Mouse (Mus musculus) midbrain, postnatal 0 days (tissue): ENCODE data around the gene Cntrl. TPM values are rescaled to one million over a fixed set of nuclear protein-coding genes. Genes with fewer than 3 reads are reported as not detected.
A peak's percentile ranks its signal among the peaks of the same experiment; 100 is the strongest.

Experiments
- ATAC-seq: fragments of 200-750 bp; cut with Nextera tagmentation; 2 replicates; pipeline ENCODE4 v1.8.0; 2017; ENCODE audit warnings: moderate number of reproducible peaks, mild to moderate bottlenecking, moderate TSS enrichment, moderate library complexity; ENCODE audit not compliant: low FRiP score
- DNase-seq: peaks from one replicate; pipeline ENCODE4 v3.0.0-alpha.2; 2015; ENCODE audit warnings: low spot score
- H3K27ac ChIP-seq: fragments of 300-500 bp; sonication (generic); 2 replicates; pipeline ENCODE4 v1.5.1; 2014; ENCODE audit warnings: low read depth, mild to moderate bottlenecking, low read length, mixed read lengths
- H3K27me3 ChIP-seq: fragments of 300-500 bp; sonication (generic); 2 replicates; pipeline ENCODE4 v1.6.1; 2014; ENCODE audit warnings: low read length, control low read depth, mixed read lengths; ENCODE audit not compliant: insufficient read depth
- H3K36me3 ChIP-seq: fragments of 300-500 bp; sonication (generic); 2 replicates; pipeline ENCODE4 v1.6.1; 2014; ENCODE audit warnings: low read length, control low read depth, mixed read lengths; ENCODE audit not compliant: insufficient read depth
- H3K4me1 ChIP-seq: fragments of 300-500 bp; sonication (generic); 2 replicates; pipeline ENCODE4 v1.6.1; 2014; ENCODE audit warnings: mild to moderate bottlenecking, control low read depth, antibody characterized with exemption, low read length, mixed read lengths; ENCODE audit not compliant: insufficient read depth
- H3K4me2 ChIP-seq: fragments of 300-500 bp; sonication (generic); 2 replicates; pipeline ENCODE4 v1.6.1; 2014; ENCODE audit warnings: low read depth, mild to moderate bottlenecking, low read length, mixed read lengths; ENCODE audit not compliant: poor library complexity, severe bottlenecking
- H3K4me3 ChIP-seq: fragments of 300-500 bp; sonication (generic); 2 replicates; pipeline ENCODE4 v1.5.1; 2014; ENCODE audit warnings: low read depth, mild to moderate bottlenecking, low read length, moderate library complexity
- H3K9ac ChIP-seq: fragments of 300-500 bp; sonication (generic); replicated peaks from 2 replicates; pipeline ENCODE4 v1.6.1; 2014; ENCODE audit warnings: mild to moderate bottlenecking, low read length, moderate library complexity, mixed read lengths; ENCODE audit not compliant: poor library complexity, severe bottlenecking
- H3K9me3 ChIP-seq: fragments of 300-500 bp; sonication (generic); 2 replicates; pipeline ENCODE4 v1.6.1; 2016; ENCODE audit warnings: low read length, control low read depth
- CTCF ChIP-seq: IDR thresholded peaks from 2 replicates; pipeline ENCODE4 v1.5.1; 2016; ENCODE audit warnings: antibody characterized with exemption, mild to moderate bottlenecking
- WGBS: fragments of 180-500 bp; shearing (Covaris S2); extraction: QIAGEN DNeasy Blood & Tissue Kit; methylation state at CpG from one replicate; pipeline ENCODE4 v1.1.7; 2014; 5-methylcytosine and 5-hydroxymethylcytosine counted together
- polyA plus RNA-seq: library from polyadenylated mRNA; unstranded; fragments of >200 nt; fragmentation: Nextera tagmentation; extraction: Ambion mirVana; gene quantifications from 2 replicates; pipeline ENCODE4 v1.2.1, GENCODE M21; 2015
- total RNA-seq: library from RNA; depleted of rRNA; stranded (reverse); fragments of >200 nt; gene quantifications from 2 replicates; pipeline ENCODE4 v1.2.3, GENCODE M21; 2014; rRNA removed

Gene Cntrl
- total RNA-seq (7.0 and 11.8 TPM in 2 replicates), polyA plus RNA-seq (6.1 and 8.2 TPM in 2 replicates)

DNA sequence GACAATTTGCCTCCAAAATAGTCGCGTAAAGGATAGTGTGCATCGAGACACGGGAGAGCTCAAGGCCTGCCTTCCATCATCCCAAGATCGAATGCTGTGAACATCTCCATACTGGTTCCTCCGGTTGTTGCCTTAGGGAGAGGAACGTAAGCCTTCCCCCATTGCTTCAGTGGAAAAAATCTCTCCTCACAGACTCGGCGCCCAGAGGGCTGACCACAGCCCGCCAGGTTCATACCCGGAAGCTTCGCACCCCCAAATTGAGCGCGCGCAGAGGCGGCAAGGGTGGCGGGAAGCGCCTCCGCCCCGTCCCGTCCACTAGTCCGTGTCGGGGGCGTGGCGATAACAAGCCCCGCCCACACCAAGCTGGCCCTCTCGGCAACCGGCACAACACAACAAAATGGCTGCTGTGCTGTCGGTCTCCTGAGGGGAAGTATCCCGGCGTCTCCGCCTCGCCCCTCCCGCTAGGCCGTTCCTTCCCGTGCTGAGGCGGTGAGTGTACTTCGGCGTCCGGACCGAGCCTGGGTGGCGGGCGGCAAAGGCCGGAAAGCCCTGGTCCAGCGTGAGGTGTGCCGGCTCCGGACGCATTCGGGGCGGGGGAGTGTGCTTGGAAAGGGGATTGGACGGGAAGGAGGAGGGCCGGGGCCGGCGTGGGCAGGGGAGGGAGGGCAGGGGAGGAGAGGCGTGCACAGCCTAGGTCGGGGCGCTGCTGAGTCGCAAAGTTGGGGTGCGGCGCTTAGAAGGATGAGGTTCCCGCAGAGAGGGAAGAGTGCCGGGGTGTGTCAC is at the start of gene Cntrl:
Gene Cntrl, plus strand, starts transcription at position 352 of the 783 bp plus-strand sequence.
- WGBS, result 1% methylated on average over 58 of the region's 62 CpGs
- Histone ChIP-seq H3K27me3 (no peaks in the 10 kb centered on the region), H3K9ac (peak within 1 kb of the TSS; percentile 91), H3K36me3 (no peaks in the 10 kb centered on the region), H3K4me3 (peak within 1 kb of the TSS; percentile 69), H3K4me2 (peak within 1 kb of the TSS; percentile 72), H3K4me1 (peaks cover 5% of the 10 kb centered on the region; the same call in 1 of the 2 replicates), H3K9me3 (no peaks in the 10 kb centered on the region), H3K27ac (peak within 1 kb of the TSS; percentile 69)
- ATAC-seq (peak; percentile 94), DNase-seq (peak; percentile 92)
- no peak; the same call in 1 of the 2 replicates for TF ChIP-seq CTCF

DNA sequence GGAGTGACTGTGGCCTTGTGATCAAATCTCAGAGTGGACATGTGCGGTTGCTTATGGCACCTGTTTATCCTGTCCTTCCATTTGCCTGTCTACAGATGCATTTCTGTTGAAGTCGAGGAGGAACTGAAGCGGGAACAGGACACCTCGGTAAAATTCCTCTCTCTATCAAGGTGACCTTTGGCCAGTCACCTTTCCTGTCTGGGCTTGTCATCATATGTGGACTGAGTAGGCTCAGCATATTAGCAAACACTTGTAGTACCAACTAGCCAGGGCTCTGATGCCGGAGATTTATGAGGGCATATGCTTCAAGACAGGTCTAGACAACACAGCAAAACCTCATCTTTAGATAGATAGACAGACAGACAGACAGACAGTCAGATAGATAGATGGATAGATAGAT is 49.0 kb upstream of the Cntrl start:
- 95% methylated on average over 5 of the region's 5 CpGs for WGBS
- ATAC-seq (no peak), DNase-seq (no peak)
- no peaks in the 10 kb centered on the region for H3K4me1 ChIP-seq
- no peaks in the 10 kb centered on the region for H3K27me3 ChIP-seq
- no peak overlapping the region for H3K4me2 ChIP-seq
- H3K9ac ChIP-seq, result no peak overlapping the region
- H3K9me3 ChIP-seq, result no peaks in the 10 kb centered on the region
- no peak overlapping the region for H3K4me3 ChIP-seq
- TF ChIP-seq CTCF, result no peak
- no peaks in the 10 kb centered on the region for H3K36me3 ChIP-seq
- no peak overlapping the region for H3K27ac ChIP-seq

DNA sequence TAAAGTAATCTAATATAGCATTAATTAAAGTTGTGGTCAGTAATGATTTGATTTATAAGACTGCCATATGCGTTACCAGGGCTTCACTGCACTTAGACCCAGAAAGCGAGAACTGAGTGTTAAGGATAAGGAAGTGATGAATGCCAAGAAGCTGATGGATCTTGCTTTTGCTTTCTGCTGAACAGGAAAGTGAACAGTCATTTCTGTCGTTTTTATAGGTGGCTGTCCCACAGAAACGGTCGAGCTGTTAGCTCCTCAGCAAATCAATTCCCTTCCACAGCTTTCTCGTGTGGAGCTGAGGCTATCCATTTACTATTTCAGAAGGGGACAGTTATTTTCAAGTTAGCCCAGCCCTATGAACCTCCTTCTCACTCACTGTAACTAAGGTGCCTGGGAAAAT is 48.4 kb upstream of the Cntrl start:
- TF ChIP-seq CTCF, result no peak
- DNase-seq, result no peak
- ATAC-seq, result no peak
- H3K9ac ChIP-seq, result no peak overlapping the region
- no peak overlapping the region for H3K27ac ChIP-seq
- no peaks in the 10 kb centered on the region for H3K27me3 ChIP-seq
- no peaks in the 10 kb centered on the region for H3K9me3 ChIP-seq
- H3K4me1 ChIP-seq, result no peaks in the 10 kb centered on the region
- no peak overlapping the region for H3K4me2 ChIP-seq
- 81% methylated on average over 6 of the region's 6 CpGs for WGBS
- H3K4me3 ChIP-seq, result no peak overlapping the region
- no peaks in the 10 kb centered on the region for H3K36me3 ChIP-seq

GRCm38 (mm10) chr2:35061338-35061737 is 48.0 kb upstream of the Cntrl start, which contains the start of gene Hc:
Gene Hc (minus strand): TSS chr2:35061438.
- DNase-seq (no peak), ATAC-seq (no peak)
- no peak within 1 kb of the TSS for H3K27ac ChIP-seq
- no peaks in the 10 kb centered on the region for H3K36me3 ChIP-seq
- H3K4me1 ChIP-seq, result no peaks in the 10 kb centered on the region
- no peak within 1 kb of the TSS for H3K4me2 ChIP-seq
- TF ChIP-seq CTCF, result no peak
- 88% methylated on average over 5 of the region's 5 CpGs for WGBS
- no peaks in the 10 kb centered on the region for H3K9me3 ChIP-seq
- no peak within 1 kb of the TSS for H3K4me3 ChIP-seq
- H3K27me3 ChIP-seq, result no peaks in the 10 kb centered on the region
- no peak within 1 kb of the TSS for H3K9ac ChIP-seq

- Histone ChIP-seq H3K4me3 (no peak overlapping the region), H3K9ac (no peak overlapping the region), H3K4me1 (no peaks in the 10 kb centered on the region), H3K9me3 (no peaks in the 10 kb centered on the region), H3K27ac (no peak overlapping the region), H3K36me3 (no peaks in the 10 kb centered on the region), H3K4me2 (no peak overlapping the region), H3K27me3 (no peaks in the 10 kb centered on the region)
- DNase-seq (no peak), ATAC-seq (no peak)
- TF ChIP-seq CTCF, result no peak
- WGBS, result 93% methylated on average over 6 of the region's 6 CpGs
These were observed 45.8 kb upstream of the Cntrl start for GRCm38 (mm10) chr2:35063333-35064030.

DNA sequence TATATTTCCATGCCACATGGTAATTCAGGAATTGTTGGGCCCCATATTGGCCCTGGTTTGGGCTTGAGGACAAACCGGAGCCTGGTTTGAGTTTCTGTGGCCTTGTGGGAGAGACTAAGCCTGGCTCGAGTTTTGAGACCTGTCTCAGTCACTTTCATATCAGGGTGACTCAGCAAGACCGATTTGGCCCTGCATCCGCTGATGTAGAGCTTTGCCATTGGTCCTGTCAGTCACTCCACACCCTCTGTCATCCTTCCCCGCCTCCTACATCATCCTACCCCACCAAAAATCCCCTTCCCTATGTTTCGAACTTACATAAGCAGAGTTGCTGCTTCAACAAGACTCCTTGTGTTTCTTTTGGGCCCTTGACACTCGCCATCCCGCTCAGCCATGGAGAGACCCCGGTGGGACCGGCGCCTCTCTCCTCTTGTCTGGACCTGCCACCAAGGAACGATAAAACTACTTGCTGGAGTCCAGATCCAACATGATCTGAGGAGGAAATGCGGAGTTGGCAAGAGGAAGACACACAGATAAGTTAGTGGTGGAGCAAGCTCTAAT is 42.7 kb upstream of the Cntrl start:
- ATAC-seq, result no peak
- no peak overlapping the region for H3K9ac ChIP-seq

More for the DNA sequence above, 42.7 kb upstream of the Cntrl start:
- Histone ChIP-seq H3K4me2 (no peak overlapping the region), H3K27me3 (no peaks in the 10 kb centered on the region), H3K4me1 (no peaks in the 10 kb centered on the region), H3K36me3 (no peaks in the 10 kb centered on the region), H3K9me3 (no peaks in the 10 kb centered on the region), H3K4me3 (no peak overlapping the region), H3K27ac (no peak overlapping the region)
- 92% methylated on average over 13 of the region's 13 CpGs for WGBS
- DNase-seq, result no peak
- TF ChIP-seq CTCF, result no peak
